Mouse (Mus musculus): ENCODE measurements around the gene Ankrd35.
"Not testable (repeated sequence)": the region's sequence is repeated elsewhere in the genome, so short reads cannot be mapped to it uniquely, and the experiment has no call there.

Gene Ankrd35

GRCm38 (mm10) chr3:96669727-96670468 is at the start of gene Ankrd35:
Ankrd35 (plus strand) TSS chr3:96670131.
- peak; percentile 33 for DNase-seq (ENCODE audit: extremely low spot score, low read depth, low spot score)

DNA sequence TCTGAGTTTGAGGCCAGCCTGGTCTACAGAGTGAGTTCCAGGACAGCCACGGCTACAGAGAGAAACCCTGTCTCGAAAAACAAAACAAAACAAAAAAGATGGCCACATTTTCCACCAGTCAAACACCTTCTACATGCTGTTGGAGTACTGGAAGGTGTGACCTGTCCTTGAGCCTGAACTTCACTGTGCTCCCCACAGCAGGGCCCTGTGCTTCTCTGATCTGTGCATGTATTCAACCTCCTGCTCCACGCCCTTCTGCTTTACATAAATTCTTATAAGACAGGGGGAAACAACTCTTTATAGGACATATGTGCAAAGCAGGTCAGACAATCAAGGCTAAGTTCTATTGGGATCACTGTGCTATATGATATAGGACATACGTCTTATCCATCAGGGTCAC is 46.7 kb upstream of the Ankrd35 start:
- DNase-seq (ENCODE audit: extremely low spot score, low read depth, low spot score) = no peak

GRCm38 (mm10) chr3:96629729-96630600 is 40.0 kb upstream of the Ankrd35 start, which contains the start of gene Rbm8a:
Rbm8a (plus strand) TSS chr3:96629933.
- DNase-seq (ENCODE audit: extremely low spot score, low read depth, low spot score) = peak; percentile 99

GRCm38 (mm10) chr3:96632058-96632457 is 37.9 kb upstream of the Ankrd35 start:
- no peak for DNase-seq (ENCODE audit: extremely low spot score, low read depth, low spot score)

DNA sequence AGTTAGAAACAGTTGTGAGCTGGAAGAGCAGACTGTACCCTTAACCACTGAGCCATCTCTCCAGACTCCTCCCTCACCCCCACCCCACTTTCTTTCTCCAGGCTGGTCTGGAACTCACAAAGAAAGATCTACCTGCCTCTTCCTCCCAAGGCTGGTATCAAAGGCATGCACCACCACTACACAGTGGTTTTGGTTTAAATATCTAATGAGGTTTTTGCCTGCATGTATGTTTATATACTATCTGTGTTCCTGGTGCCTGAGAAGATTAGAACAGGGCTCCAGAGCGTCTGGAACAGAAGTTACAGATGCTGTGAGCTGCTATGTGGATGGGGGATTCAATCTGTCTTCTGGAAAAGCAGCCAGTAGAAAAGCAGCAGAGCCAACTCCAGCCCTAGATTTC is 35.9 kb upstream of the Ankrd35 start:
- DNase-seq (ENCODE audit: extremely low spot score, low read depth, low spot score) = no peak

GRCm38 (mm10) chr3:96634928-96635879 is 34.7 kb upstream of the Ankrd35 start, which contains the start of the genes Pex11b and Gm42957:
Pex11b (plus strand) TSS chr3:96635376.
Gm42957 (plus strand) TSS chr3:96635474.
- peak; percentile 47 for DNase-seq (ENCODE audit: extremely low spot score, low read depth, low spot score)

DNA sequence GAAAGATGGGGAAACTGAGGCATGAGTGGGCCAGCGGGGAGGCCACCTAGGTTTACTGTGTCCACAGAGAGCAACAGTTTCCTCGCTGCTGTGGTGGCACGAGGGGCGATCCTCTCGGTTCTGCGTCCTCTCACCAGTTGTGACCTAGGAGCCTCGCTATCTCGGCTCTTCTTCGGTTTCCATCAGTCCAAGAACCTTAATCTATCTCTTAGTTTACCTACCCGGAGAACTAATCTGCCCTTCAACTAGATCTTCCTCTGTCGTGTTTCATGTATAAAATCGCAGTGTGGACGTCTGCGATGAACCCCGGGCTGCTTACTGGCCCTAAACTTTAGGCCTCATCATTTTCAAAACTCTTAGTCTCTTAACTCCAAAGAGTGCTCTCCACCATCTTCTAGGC is 34.0 kb upstream of the Ankrd35 start:
- no peak for DNase-seq (ENCODE audit: extremely low spot score, low read depth, low spot score)

GRCm38 (mm10) chr3:96636448-96636847 is 33.5 kb upstream of the Ankrd35 start:
- no peak for DNase-seq (ENCODE audit: extremely low spot score, low read depth, low spot score)

DNA sequence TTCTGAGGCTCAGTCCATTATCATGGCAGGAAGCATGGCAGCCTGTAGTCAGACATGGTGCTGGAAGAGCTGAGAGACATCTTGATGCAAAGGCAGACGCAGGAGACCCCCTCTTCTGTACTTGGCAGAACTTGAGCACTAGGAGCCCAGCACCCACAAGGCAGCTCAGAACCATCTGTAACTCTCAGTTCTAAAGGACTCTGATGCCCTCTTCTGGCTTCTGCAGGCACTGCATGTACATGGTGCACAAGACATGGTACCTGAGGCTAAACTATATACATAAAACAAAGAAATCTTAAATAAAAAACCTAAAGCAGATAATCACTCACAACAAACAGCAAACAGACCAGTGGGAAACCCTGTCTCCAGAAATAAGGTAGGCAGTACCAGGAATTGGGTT is 30.7 kb upstream of the Ankrd35 start:
- peak; percentile 42 for DNase-seq (ENCODE audit: extremely low spot score, low read depth, low spot score)

GRCm38 (mm10) chr3:96645018-96645649 is 24.8 kb upstream of the Ankrd35 start, which contains the start of gene Itga10:
Itga10 (plus strand) TSS chr3:96645584.
- DNase-seq (ENCODE audit: extremely low spot score, low read depth, low spot score) = no peak

GRCm38 (mm10) chr3:96647365-96647764 is 22.6 kb upstream of the Ankrd35 start:
- DNase-seq (ENCODE audit: extremely low spot score, low read depth, low spot score) = no peak

- no peak for DNase-seq (ENCODE audit: extremely low spot score, low read depth, low spot score)
Measured at GRCm38 (mm10) chr3:96660901-96661300, 9.0 kb upstream of the Ankrd35 start.

- DNase-seq (ENCODE audit: extremely low spot score, low read depth, low spot score) = no peak
Measured at GRCm38 (mm10) chr3:96662731-96663316, 7.1 kb upstream of the Ankrd35 start.

DNA sequence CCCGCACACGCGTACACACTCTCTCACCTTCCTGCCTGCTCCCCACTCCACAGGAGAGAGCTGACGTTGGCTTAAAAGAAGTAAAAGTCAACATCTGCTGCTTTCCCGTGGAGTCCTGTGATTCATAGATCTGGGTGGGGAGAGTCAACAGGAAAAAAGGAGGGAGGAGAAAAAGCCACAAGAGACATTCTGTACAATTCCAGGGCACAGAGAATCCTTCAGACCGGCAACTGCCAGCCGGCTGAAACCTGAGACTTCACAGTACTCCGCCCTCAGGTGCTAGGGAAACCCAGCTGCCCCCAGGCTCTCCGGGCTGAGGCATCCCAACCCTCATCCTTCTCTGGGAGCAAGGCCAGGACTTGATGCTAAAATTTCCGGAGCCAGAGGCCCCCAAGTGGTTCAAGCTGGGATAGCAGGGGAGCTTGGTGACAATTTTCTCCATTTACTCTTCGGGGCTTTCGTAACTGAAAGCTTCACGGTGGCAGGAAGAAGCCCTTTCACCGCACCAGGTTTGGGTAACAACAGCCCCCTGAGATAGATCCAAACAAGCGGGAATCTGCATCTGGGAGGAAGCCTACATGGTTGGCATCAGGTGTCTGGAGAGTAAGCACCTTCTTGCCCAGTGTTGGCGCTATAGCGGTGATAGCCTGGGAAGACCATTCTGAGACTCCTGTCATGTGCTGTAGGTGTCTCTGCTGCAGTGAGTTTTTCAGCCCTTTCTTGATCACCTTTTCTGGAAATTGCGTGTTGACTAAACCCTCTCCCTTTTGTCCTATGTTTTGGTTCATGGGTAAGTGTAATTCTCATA is 6.3 kb upstream of the Ankrd35 start:
- peak; percentile 72 for DNase-seq (ENCODE audit: extremely low spot score, low read depth, low spot score)

DNA sequence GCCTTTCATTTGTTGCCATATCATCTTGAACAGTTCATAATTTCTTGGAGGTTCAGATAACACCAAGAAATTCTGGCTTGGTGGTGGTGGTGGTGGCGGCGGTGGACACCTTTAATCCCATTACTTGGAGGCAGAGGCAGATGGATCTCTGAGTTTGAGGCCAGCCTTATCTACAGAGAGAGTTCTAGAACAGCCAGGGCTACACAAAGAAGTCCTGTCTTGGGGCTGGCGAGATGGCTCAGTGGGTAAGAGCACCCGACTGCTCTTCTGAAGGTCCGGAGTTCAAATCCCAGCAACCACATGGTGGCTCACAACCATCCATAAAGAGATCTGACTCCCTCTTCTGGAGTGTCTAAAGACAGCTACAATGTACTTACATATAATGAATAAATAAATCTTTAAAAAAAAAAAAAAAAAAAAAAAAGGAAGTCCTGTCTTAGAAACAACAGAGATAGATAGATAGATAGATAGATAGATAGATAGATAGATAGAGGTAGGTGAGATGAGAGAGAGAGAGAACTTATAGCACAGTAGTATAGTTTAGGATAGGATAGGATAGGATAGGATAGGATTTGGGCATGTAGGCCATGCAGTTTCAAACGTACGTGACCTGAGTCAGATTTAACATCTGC is 4.1 kb upstream of the Ankrd35 start:
- DNase-seq (ENCODE audit: extremely low spot score, low read depth, low spot score) = not testable (repeated sequence)

DNA sequence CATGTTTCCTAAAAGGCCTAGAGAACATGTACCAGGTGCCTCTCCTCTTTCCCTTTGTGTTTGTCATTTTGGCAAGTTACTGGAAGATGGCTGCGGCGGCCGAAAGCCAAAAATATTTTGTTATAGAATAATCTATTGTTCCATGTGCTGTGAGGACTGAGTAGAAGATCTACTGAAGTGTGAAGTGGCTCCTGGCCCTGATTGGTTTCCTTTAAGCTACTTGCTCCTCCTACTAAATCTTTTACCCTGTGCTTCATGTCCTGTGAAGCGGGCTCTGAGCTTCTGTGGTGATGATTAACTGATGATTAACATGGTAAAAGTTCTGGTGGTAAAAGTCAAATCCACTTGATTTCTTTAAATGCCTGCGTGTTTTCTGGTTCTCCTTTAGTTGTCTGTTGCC is 3.0 kb upstream of the Ankrd35 start:
- DNase-seq (ENCODE audit: extremely low spot score, low read depth, low spot score) = no peak

- DNase-seq (ENCODE audit: extremely low spot score, low read depth, low spot score) = no peak
Measured at GRCm38 (mm10) chr3:96667316-96667715, 2.6 kb upstream of the Ankrd35 start.

GRCm38 (mm10) chr3:96668424-96669067 is 1.4 kb upstream of the Ankrd35 start:
- no peak for DNase-seq (ENCODE audit: extremely low spot score, low read depth, low spot score)
